Mouse (Mus musculus) cerebellum, postnatal 14 days (tissue): ENCODE results near the gene Aurkaip1.
A peak's percentile ranks its signal among the peaks of the same experiment; 100 is the strongest.

Experiments
- DNase-seq, 2 experiments: peaks; one replicate each; pipeline ENCODE4 v3.0.0; 2021; ENCODE audit warnings: mixed read lengths in 2 of 2

Gene Aurkaip1

GRCm38 (mm10) chr4:155830596-155830995, 476 bp upstream of the Aurkaip1 start:
- no peak for DNase-seq

- peak in 1 of 2 experiments; percentile 56 for DNase-seq
These were observed 759 bp downstream of the Aurkaip1 start for GRCm38 (mm10) chr4:155831831-155832230.

- DNase-seq: peak in 1 of 2 experiments; percentile 20
These were observed 1.2 kb downstream of the Aurkaip1 start for GRCm38 (mm10) chr4:155832321-155832720.

- DNase-seq: no peak
These were observed 2.2 kb downstream of the Aurkaip1 start for GRCm38 (mm10) chr4:155833234-155833633.

GRCm38 (mm10) chr4:155833836-155834235, 2.8 kb downstream of the Aurkaip1 start:
- DNase-seq: peak; percentile 73 to 88

GRCm38 (mm10) chr4:155837404-155838010, 6.4 kb downstream of the Aurkaip1 start:
- peak in 1 of 2 experiments; percentile 28 for DNase-seq

DNA sequence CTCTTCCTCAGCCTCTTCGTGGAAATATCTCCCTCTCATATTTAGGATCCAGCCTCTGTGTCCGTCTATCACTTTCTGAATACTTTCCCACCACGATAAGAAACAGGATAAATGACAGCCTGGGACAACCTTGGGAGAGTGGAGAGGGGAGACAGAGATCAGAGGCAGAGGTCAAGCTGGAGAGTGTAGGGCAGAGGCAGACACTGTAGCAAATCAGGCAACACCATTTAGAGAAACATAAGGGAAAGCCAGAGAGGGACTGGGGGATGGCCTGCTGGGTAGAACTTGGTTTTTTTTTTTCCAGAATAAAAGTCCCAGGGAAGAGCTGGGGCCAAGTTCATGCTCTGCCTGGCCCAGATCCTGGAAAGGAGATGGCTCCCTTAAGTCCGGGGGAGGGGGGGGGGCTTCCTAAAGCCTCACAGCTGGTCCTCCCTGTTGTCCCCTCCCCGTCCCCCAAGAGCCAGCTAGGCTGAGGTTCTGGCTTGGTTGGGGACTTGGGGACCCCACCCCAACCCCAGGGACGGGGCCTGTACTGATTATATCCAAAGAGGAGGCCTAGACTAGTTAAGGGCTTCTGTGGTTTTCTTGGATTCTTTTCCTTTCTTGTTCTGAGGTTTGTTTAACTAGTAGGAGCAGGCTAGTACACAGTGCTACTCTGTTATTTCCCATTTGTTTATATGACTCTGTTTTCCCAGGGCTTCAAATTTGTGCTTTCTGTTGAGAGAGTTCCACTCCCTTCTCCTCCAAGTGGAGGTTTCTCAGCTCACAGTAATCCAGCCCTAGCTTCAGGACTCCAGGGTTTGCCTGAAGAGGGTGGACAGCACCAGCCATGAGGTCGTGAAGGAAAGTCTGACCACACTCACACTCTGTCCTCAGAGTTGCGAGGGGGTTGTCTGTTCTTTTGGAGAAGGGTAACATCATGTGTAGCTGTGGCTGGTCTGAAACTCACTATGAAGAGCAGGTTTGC, 7.4 kb downstream of the Aurkaip1 start:
- DNase-seq: peak in 1 of 2 experiments; percentile 7

- peak in 1 of 2 experiments; percentile 43 for DNase-seq
These were observed 8.4 kb downstream of the Aurkaip1 start, which contains the start of gene Mxra8 for GRCm38 (mm10) chr4:155839483-155839910. Gene Mxra8, plus strand, starts transcription at chr4:155839680.

DNA sequence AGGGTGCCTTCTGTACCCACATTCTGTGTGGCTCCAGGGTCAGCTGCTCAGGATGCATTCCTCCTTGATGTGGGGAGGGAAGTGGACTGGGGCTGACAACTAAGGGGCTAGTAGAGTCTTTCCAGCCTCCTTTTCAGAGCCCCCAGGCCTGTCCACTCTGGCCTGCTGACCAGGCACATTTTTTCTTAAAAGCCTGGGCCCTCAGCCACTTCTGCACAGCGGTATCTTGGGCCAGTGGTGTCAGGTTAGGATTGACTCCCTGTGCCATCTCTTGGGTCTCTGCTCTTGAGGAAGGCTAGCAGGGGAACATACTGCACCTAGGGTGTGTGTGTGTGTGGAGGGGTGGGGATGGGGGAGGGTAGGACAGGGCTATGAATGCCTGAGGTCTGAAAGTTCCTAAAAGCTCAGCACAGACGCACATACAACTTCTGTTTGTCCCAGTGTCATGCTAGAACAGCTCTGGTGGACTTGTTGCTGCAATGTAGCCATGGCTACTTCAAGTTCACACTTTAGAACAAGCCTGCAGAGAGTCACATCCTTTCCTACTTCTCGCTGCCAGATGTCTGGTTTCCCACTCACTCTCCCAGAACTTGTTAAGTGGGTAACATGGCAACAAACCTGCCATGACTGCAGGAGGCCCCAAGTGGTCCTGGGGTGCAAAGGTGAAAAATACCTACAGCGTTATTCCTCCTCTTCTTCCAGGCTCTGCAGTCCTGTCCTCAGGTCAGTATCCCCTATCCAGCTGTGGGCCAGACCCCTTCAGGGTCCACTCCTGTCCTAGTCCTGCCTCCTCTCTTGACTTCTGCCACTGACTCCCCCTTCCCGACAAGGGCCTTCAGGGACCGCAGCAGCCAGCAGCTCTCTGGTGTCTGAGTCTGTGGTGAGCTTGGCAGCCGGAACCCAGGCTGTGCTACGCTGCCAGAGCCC, 9.3 kb downstream of the Aurkaip1 start:
- no peak for DNase-seq

DNA sequence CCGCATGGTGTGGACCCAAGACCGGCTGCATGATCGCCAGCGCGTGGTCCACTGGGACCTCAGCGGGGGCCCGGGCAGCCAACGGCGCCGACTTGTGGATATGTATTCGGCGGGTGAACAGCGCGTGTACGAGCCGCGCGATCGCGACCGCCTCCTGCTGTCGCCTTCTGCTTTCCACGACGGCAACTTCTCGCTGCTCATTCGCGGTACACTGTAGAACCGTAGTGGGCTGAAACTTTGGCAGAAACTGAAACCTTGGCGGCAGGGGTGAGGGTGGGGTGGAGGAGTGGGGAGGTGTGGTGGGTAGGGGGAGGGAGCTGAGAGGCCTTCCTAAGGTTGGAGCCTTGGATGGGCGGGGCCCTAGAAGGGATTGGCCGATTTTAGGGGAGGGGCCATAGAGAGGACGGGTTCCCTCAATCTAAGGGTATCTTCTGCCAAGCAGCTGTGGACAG, 10.0 kb downstream of the Aurkaip1 start:
- DNase-seq: peak in 1 of 2 experiments; percentile 53

DNA sequence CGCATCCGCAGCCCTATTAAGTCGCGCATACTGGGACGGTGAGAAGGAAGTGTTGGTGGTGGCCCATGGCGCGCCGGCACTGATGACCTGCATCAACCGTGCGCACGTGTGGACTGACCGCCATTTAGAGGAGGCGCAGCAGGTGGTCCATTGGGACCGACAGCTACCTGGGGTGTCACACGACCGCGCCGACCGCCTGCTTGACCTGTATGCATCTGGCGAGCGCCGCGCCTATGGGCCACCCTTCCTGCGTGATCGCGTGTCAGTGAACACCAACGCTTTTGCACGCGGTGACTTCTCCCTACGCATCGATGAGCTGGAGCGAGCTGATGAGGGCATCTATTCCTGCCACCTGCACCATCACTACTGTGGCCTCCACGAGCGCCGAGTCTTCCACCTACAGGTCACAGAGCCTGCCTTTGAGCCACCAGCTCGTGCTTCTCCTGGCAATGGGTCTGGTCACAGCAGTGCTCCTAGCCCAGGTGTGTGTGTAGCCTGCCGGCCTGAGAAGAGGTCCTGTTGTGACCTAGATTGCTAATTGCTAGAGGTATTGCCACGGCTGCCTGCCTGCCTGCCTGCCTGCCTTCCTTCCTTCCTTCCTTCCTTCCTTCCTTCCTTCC, 10.7 kb downstream of the Aurkaip1 start:
- DNase-seq: peak; percentile 50 to 66

GRCm38 (mm10) chr4:155843231-155843630, 12.2 kb downstream of the Aurkaip1 start:
- no peak for DNase-seq

- DNase-seq: peak; percentile 98 to 99
These were observed 16.0 kb downstream of the Aurkaip1 start, which contains the start of gene Dvl1 for GRCm38 (mm10) chr4:155846871-155847578. Gene Dvl1, plus strand, starts transcription at chr4:155847402.

- DNase-seq: peak; percentile 66 to 71
These were observed 16.7 kb downstream of the Aurkaip1 start for GRCm38 (mm10) chr4:155847591-155848352.

DNA sequence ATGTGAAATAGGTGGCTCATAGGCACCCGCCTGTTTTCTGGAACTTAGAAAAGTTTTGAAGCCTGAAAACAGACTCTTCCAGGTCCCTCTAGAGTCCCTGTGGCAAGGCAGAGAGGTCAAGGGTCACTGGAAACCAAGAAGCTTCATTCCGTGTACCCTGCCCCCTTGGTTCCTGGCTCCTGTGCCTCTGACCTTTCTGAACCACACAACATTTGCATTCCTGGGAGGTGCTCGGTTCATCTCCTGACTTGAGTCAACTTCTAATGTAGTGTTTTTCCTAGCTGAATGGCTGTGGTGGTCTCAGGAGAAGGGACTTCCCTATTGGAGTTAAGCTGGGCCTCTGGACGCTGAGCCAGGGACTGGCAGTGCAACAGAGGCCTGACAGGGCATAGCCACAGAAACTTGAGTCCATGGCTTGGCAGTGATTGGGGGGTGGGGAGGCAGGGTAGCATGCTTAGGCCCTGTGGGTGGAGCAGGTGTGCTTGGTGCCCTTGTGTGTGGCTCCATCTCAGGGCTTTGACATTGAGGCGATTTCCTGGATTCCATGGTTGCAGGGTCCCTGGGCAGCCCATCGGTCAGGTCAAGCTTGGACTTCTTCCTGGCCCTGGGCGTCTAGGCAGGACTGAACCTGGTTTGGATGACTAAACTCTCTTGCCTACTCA, 17.5 kb downstream of the Aurkaip1 start:
- DNase-seq: no peak

GRCm38 (mm10) chr4:155849391-155849790, 18.3 kb downstream of the Aurkaip1 start:
- DNase-seq: no peak

GRCm38 (mm10) chr4:155849792-155850451, 18.9 kb downstream of the Aurkaip1 start:
- no peak for DNase-seq

DNA sequence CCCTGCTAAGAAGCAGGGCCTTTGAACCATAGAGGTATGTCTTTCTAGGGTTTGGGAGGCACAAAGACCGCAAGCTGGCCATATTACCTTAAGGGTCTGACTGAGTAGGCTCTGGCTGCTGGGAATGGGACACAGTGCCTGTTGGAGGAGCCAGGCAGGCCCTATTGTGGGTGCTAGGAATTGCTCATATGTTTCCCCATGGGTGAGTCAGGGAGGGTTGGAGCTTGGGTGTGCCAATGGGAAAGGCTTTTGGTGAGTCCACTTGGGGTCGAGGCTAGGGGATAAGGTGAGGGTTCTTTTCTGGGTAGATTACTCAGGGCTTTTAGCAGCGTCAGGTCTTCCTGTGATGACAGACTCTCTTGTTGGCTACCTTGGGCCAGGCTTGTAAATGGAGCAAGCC, 20.3 kb downstream of the Aurkaip1 start:
- DNase-seq: no peak

DNA sequence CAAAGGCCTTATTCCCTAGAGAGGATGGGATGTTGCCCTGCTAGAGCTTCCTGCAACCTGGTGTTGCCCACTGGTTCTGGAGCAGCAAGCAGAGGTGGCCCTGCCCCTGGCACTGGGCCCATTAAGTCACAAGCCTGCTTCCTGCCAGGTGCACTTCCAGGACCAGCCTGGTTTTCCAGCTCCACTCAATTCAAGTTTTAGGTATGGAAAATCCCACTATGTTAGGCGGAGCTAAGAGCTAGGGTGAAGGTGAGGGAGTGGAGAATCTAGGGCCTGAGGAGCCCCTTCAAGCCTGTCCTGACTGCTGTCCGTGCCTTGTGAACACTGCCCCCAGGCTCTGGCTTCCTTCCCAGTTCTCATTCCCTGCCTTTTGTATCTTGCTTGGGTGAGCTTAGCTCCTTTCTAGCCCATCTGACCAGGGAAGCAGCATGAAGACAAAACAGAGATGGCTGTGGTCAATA, 20.9 kb downstream of the Aurkaip1 start:
- DNase-seq: peak; percentile 77 to 79
